Mouse (Mus musculus): Measurements from ENCODE around the gene Ipp. TPM values are rescaled to one million over a fixed set of nuclear protein-coding genes. Genes with fewer than 3 reads are reported as not detected.

Ipp gene
- 4.6 and 7.8 TPM in 2 replicates for polyA plus RNA-seq (2014; fragmentation: Nextera tagmentation; extraction: Ambion mirVana)

GRCm38 (mm10) chr4:116507425-116508218, at the start of gene Ipp:
TSS of gene Ipp (plus strand) at chr4:116507549.
- peak; percentile 96 for ATAC-seq (replicated peaks; ENCODE audit: insufficient number of reproducible peaks, low FRiP score, low TSS enrichment)
- Histone ChIP-seq H3K4me1 (ENCODE audit: control insufficient read depth, insufficient read depth, low read length) (peaks cover 7% of the 10 kb centered on the region; the same call in 1 of the 2 replicates), H3K4me2 (peak within 1 kb of the TSS; percentile 76), H3K36me3 (ENCODE audit: control insufficient read depth, insufficient read depth, low read length) (no peaks in the 10 kb centered on the region; the same call in 1 of the 2 replicates), H3K4me3 (ENCODE audit: low read depth, low read length) (peak within 1 kb of the TSS; percentile 63), H3K9me3 (replicated peaks; ENCODE audit: control insufficient read depth, low read length) (no peaks in the 10 kb centered on the region), H3K27me3 (ENCODE audit: control insufficient read depth, insufficient read depth, low read length) (no peaks in the 10 kb centered on the region), H3K9ac (ENCODE audit: low read depth, low read length) (peak within 1 kb of the TSS; percentile 85), H3K27ac (ENCODE audit: low read depth, low read length) (peak within 1 kb of the TSS; percentile 93)
- under 1% methylated on average over 54 of the region's 55 CpGs for WGBS (ENCODE audit: insufficient replicate concordance)

GRCm38 (mm10) chr4:116461943-116462342, 45.4 kb upstream of the Ipp start:
- Histone ChIP-seq H3K9ac (ENCODE audit: low read depth, low read length) (no peak overlapping the region), H3K27me3 (ENCODE audit: control insufficient read depth, insufficient read depth, low read length) (no peaks in the 10 kb centered on the region), H3K27ac (ENCODE audit: low read depth, low read length) (no peak overlapping the region), H3K9me3 (replicated peaks; ENCODE audit: control insufficient read depth, low read length) (no peaks in the 10 kb centered on the region), H3K4me3 (ENCODE audit: low read depth, low read length) (no peak overlapping the region), H3K36me3 (ENCODE audit: control insufficient read depth, insufficient read depth, low read length) (no peaks in the 10 kb centered on the region), H3K4me2 (peak overlapping the region; percentile 66; the same call in 1 of the 2 replicates), H3K4me1 (ENCODE audit: control insufficient read depth, insufficient read depth, low read length) (peaks cover 7% of the 10 kb centered on the region; the same call in 1 of the 2 replicates)
- ATAC-seq (replicated peaks; ENCODE audit: insufficient number of reproducible peaks, low FRiP score, low TSS enrichment): no peak
- WGBS (ENCODE audit: insufficient replicate concordance): 87% methylated on average over 3 of the region's 3 CpGs

- WGBS (ENCODE audit: insufficient replicate concordance): under 1% methylated on average over 70 of the region's 74 CpGs
- Histone ChIP-seq H3K36me3 (ENCODE audit: control insufficient read depth, insufficient read depth, low read length) (no peaks in the 10 kb centered on the region), H3K9me3 (replicated peaks; ENCODE audit: control insufficient read depth, low read length) (no peaks in the 10 kb centered on the region; the same call in 1 of the 2 replicates), H3K9ac (ENCODE audit: low read depth, low read length) (peak overlapping the region; percentile 94), H3K4me2 (peak overlapping the region; percentile 66), H3K27ac (ENCODE audit: low read depth, low read length) (peak overlapping the region; percentile 92), H3K4me1 (ENCODE audit: control insufficient read depth, insufficient read depth, low read length) (peaks cover 7% of the 10 kb centered on the region; the same call in 1 of the 2 replicates), H3K27me3 (ENCODE audit: control insufficient read depth, insufficient read depth, low read length) (no peaks in the 10 kb centered on the region), H3K4me3 (ENCODE audit: low read depth, low read length) (peak overlapping the region; percentile 96)
- ATAC-seq (replicated peaks; ENCODE audit: insufficient number of reproducible peaks, low FRiP score, low TSS enrichment): peak; percentile 55; the same call in 1 of the 2 replicates
Observed at GRCm38 (mm10) chr4:116463231-116464125, 43.9 kb upstream of the Ipp start.

GRCm38 (mm10) chr4:116464126-116464981, 43.0 kb upstream of the Ipp start, which contains the start of gene Mast2:
TSS of gene Mast2 (minus strand) at chr4:116464183.
- H3K4me2 ChIP-seq: peak within 1 kb of the TSS; percentile 66
- H3K4me1 ChIP-seq (ENCODE audit: control insufficient read depth, insufficient read depth, low read length): peaks cover 7% of the 10 kb centered on the region; the same call in 1 of the 2 replicates
- peak; percentile 88 for ATAC-seq (replicated peaks; ENCODE audit: insufficient number of reproducible peaks, low FRiP score, low TSS enrichment)
- 2% methylated on average over 62 of the region's 68 CpGs for WGBS (ENCODE audit: insufficient replicate concordance)
- no peaks in the 10 kb centered on the region; the same call in 1 of the 2 replicates for H3K9me3 ChIP-seq (replicated peaks; ENCODE audit: control insufficient read depth, low read length)
- H3K9ac ChIP-seq (ENCODE audit: low read depth, low read length): peak within 1 kb of the TSS; percentile 94
- peak within 1 kb of the TSS; percentile 96 for H3K4me3 ChIP-seq (ENCODE audit: low read depth, low read length)
- no peaks in the 10 kb centered on the region for H3K36me3 ChIP-seq (ENCODE audit: control insufficient read depth, insufficient read depth, low read length)
- peak within 1 kb of the TSS; percentile 92 for H3K27ac ChIP-seq (ENCODE audit: low read depth, low read length)
- H3K27me3 ChIP-seq (ENCODE audit: control insufficient read depth, insufficient read depth, low read length): no peaks in the 10 kb centered on the region

- no peak overlapping the region for H3K4me2 ChIP-seq
- no peak for ATAC-seq (replicated peaks; ENCODE audit: insufficient number of reproducible peaks, low FRiP score, low TSS enrichment)
- H3K27me3 ChIP-seq (ENCODE audit: control insufficient read depth, insufficient read depth, low read length): no peaks in the 10 kb centered on the region; the same call in 1 of the 2 replicates
- no peak overlapping the region for H3K9ac ChIP-seq (ENCODE audit: low read depth, low read length)
- H3K36me3 ChIP-seq (ENCODE audit: control insufficient read depth, insufficient read depth, low read length): no peaks in the 10 kb centered on the region
- 38% methylated on average over 2 of the region's 2 CpGs for whole genome bisulfite sequencing (ENCODE audit: insufficient replicate concordance)
- H3K4me3 ChIP-seq (ENCODE audit: low read depth, low read length): no peak overlapping the region
- H3K9me3 ChIP-seq (replicated peaks; ENCODE audit: control insufficient read depth, low read length): no peaks in the 10 kb centered on the region
- H3K4me1 ChIP-seq (ENCODE audit: control insufficient read depth, insufficient read depth, low read length): peaks cover 4% of the 10 kb centered on the region; the same call in 1 of the 2 replicates
- H3K27ac ChIP-seq (ENCODE audit: low read depth, low read length): no peak overlapping the region
Observed at GRCm38 (mm10) chr4:116481322-116481721, 26.0 kb upstream of the Ipp start.

- no peaks in the 10 kb centered on the region; the same call in 1 of the 2 replicates for H3K27me3 ChIP-seq (ENCODE audit: control insufficient read depth, insufficient read depth, low read length)
- no peak overlapping the region for H3K27ac ChIP-seq (ENCODE audit: low read depth, low read length)
- no peak overlapping the region for H3K9ac ChIP-seq (ENCODE audit: low read depth, low read length)
- H3K4me1 ChIP-seq (ENCODE audit: control insufficient read depth, insufficient read depth, low read length): peaks cover 4% of the 10 kb centered on the region; the same call in 1 of the 2 replicates
- no peaks in the 10 kb centered on the region for H3K9me3 ChIP-seq (replicated peaks; ENCODE audit: control insufficient read depth, low read length)
- WGBS (ENCODE audit: insufficient replicate concordance): 14% methylated on average over 2 of the region's 2 CpGs
- peak overlapping the region; percentile 16; the same call in 1 of the 2 replicates for H3K4me2 ChIP-seq
- no peak overlapping the region for H3K4me3 ChIP-seq (ENCODE audit: low read depth, low read length)
- ATAC-seq (replicated peaks; ENCODE audit: insufficient number of reproducible peaks, low FRiP score, low TSS enrichment): no peak
- H3K36me3 ChIP-seq (ENCODE audit: control insufficient read depth, insufficient read depth, low read length): no peaks in the 10 kb centered on the region
Observed at GRCm38 (mm10) chr4:116483476-116483875, 23.9 kb upstream of the Ipp start.

GRCm38 (mm10) chr4:116491119-116491536, 16.2 kb upstream of the Ipp start:
- H3K9me3 ChIP-seq (replicated peaks; ENCODE audit: control insufficient read depth, low read length): no peaks in the 10 kb centered on the region
- 38% methylated on average over 2 of the region's 2 CpGs for WGBS (ENCODE audit: insufficient replicate concordance)
- no peaks in the 10 kb centered on the region for H3K27me3 ChIP-seq (ENCODE audit: control insufficient read depth, insufficient read depth, low read length)
- no peaks in the 10 kb centered on the region for H3K36me3 ChIP-seq (ENCODE audit: control insufficient read depth, insufficient read depth, low read length)
- no peak overlapping the region for H3K4me2 ChIP-seq
- H3K4me1 ChIP-seq (ENCODE audit: control insufficient read depth, insufficient read depth, low read length): peaks cover 5% of the 10 kb centered on the region; the same call in 1 of the 2 replicates
- H3K4me3 ChIP-seq (ENCODE audit: low read depth, low read length): no peak overlapping the region
- H3K9ac ChIP-seq (ENCODE audit: low read depth, low read length): no peak overlapping the region
- ATAC-seq (replicated peaks; ENCODE audit: insufficient number of reproducible peaks, low FRiP score, low TSS enrichment): peak; percentile 31; the same call in 1 of the 2 replicates
- peak overlapping the region; percentile 24; the same call in 1 of the 2 replicates for H3K27ac ChIP-seq (ENCODE audit: low read depth, low read length)
